Mouse (Mus musculus) CH12.LX (cell line): ENCODE results near the gene Ank3. TPM values are rescaled to one million over a fixed set of nuclear protein-coding genes. Genes with fewer than 3 reads are reported as not detected.
A peak's percentile ranks its signal among the peaks of the same experiment; 100 is the strongest.

Experiments
- DNase-seq: peaks from one replicate; pipeline ENCODE4 v3.0.0-alpha.2; 2013; ENCODE audit errors: extremely low read depth
- H3K27ac ChIP-seq: 2 replicates; pipeline ENCODE4 v1.5.1; 2012; ENCODE audit warnings: low read depth, mild to moderate bottlenecking, control low read depth, moderate library complexity; ENCODE audit not compliant: insufficient read depth
- H3K27me3 ChIP-seq: replicated peaks from 2 replicates; pipeline ENCODE3; 2012; ENCODE audit warnings: inconsistent platforms
- H3K36me3 ChIP-seq, 2 experiments: replicated peaks in 1 of 2; 2 replicates each; pipeline versions ENCODE3 to v1.6.1; 2012; ENCODE audit warnings: inconsistent platforms in 1 of 2, low read length in 1 of 2, mild to moderate bottlenecking in 1 of 2, mixed read lengths in 1 of 2, moderate library complexity in 1 of 2; ENCODE audit not compliant: control insufficient read depth in 1 of 2, insufficient read depth in 1 of 2
- H3K4me1 ChIP-seq, 2 experiments: 2 replicates each; pipeline ENCODE4 v1.6.1; 2012; ENCODE audit warnings: inconsistent platforms in 1 of 2, moderate library complexity in 1 of 2; ENCODE audit not compliant: insufficient read depth in 2 of 2, control insufficient read depth in 1 of 2
- H3K4me2 ChIP-seq: 2 replicates; pipeline ENCODE4 v1.6.1; 2012; ENCODE audit warnings: low read depth, mild to moderate bottlenecking, control low read depth; ENCODE audit not compliant: poor library complexity, insufficient read depth, severe bottlenecking
- H3K4me3 ChIP-seq, 3 experiments: fragments of 150-350 bp in 1 of 3; sonication (generic) in 1 of 3; replicated peaks in 1 of 3; 2 replicates each; pipeline versions ENCODE3 to v1.5.1; 2011 to 2012; ENCODE audit warnings: low read depth in 2 of 3, low read length in 2 of 3, mild to moderate bottlenecking in 2 of 3, moderate library complexity in 2 of 3, control low read depth in 1 of 3, improper control_type of control experiment in 1 of 3, inconsistent platforms in 1 of 3, mixed read lengths in 1 of 3; ENCODE audit not compliant: poor library complexity in 1 of 3
- H3K79me2 ChIP-seq: replicated peaks from 2 replicates; pipeline ENCODE4 v1.6.1; 2012; ENCODE audit warnings: mild to moderate bottlenecking, moderate library complexity; ENCODE audit not compliant: control insufficient read depth, poor library complexity, insufficient read depth, severe bottlenecking; ENCODE audit errors: extremely low read depth
- H3K9ac ChIP-seq: 2 replicates; pipeline ENCODE4 v1.6.1; 2012; ENCODE audit warnings: low read depth, mild to moderate bottlenecking, control low read depth, moderate library complexity; ENCODE audit not compliant: insufficient read depth
- H3K9me3 ChIP-seq: replicated peaks from 2 replicates; pipeline ENCODE3; 2012; ENCODE audit warnings: low read length, inconsistent platforms, mixed read lengths
- BHLHE40 ChIP-seq: IDR thresholded peaks from 2 replicates; pipeline ENCODE4 v1.6.1; 2011; ENCODE audit warnings: mild to moderate bottlenecking, low read depth, low read length, improper control_type of control experiment
- CTCF ChIP-seq, 2 experiments: IDR thresholded peaks in 1 of 2; conservative IDR thresholded peaks in 1 of 2; 2 replicates each; pipeline ENCODE4 v1.5.1; 2011 to 2012; ENCODE audit warnings: low read depth in 2 of 2, low read length in 2 of 2, improper control_type of control experiment in 1 of 2, inconsistent platforms in 1 of 2, mild to moderate bottlenecking in 1 of 2, moderate library complexity in 1 of 2
- ELF1 ChIP-seq: IDR thresholded peaks from 2 replicates; pipeline ENCODE4 v1.6.1; 2014; ENCODE audit warnings: low read depth, mild to moderate bottlenecking, inconsistent platforms, low read length, improper control_type of control experiment
- GABPA ChIP-seq: IDR thresholded peaks from 2 replicates; pipeline ENCODE4 v1.6.1; 2012; ENCODE audit warnings: low read depth, low read length, improper control_type of control experiment, inconsistent platforms; ENCODE audit not compliant: insufficient replicate concordance
- JUN ChIP-seq: IDR thresholded peaks from 2 replicates; pipeline ENCODE4 v1.6.1; 2011; ENCODE audit warnings: low read depth, mild to moderate bottlenecking, low read length, improper control_type of control experiment, moderate library complexity; ENCODE audit not compliant: insufficient read depth
- JUND ChIP-seq: conservative IDR thresholded peaks from 2 replicates; pipeline ENCODE4 v1.6.1; 2011; ENCODE audit warnings: low read depth, low read length, improper control_type of control experiment
- MAFK ChIP-seq: IDR thresholded peaks from 2 replicates; pipeline ENCODE4 v1.6.1; 2011; ENCODE audit warnings: low read length, improper control_type of control experiment; ENCODE audit not compliant: insufficient replicate concordance
- MAX ChIP-seq: IDR thresholded peaks from 2 replicates; pipeline ENCODE4 v1.6.1; 2011; ENCODE audit warnings: low read length, improper control_type of control experiment
- MAZ ChIP-seq: IDR thresholded peaks from 2 replicates; pipeline ENCODE4 v1.6.1; 2012; ENCODE audit warnings: low read depth, mild to moderate bottlenecking, inconsistent platforms, low read length, improper control_type of control experiment, moderate library complexity
- MEF2A ChIP-seq: IDR thresholded peaks from 2 replicates; pipeline ENCODE4 v1.6.1; 2014; ENCODE audit warnings: low read depth, mild to moderate bottlenecking, inconsistent platforms, low read length, improper control_type of control experiment, borderline replicate concordance
- NRF1 ChIP-seq: IDR thresholded peaks from 2 replicates; pipeline ENCODE4 v1.6.1; 2014; ENCODE audit warnings: low read depth, mild to moderate bottlenecking, inconsistent platforms, low read length, improper control_type of control experiment, moderate library complexity
- POLR2AphosphoS2 ChIP-seq: IDR thresholded peaks from 2 replicates; pipeline ENCODE4 v1.6.1; 2011; ENCODE audit warnings: low read depth, low read length, improper control_type of control experiment
- RAD21 ChIP-seq: IDR thresholded peaks from 2 replicates; pipeline ENCODE4 v1.6.1; 2011; ENCODE audit warnings: low read depth, mild to moderate bottlenecking, low read length, improper control_type of control experiment, moderate library complexity
- RCOR1 ChIP-seq: conservative IDR thresholded peaks from 2 replicates; pipeline ENCODE4 v1.6.1; 2012; ENCODE audit warnings: low read depth, mild to moderate bottlenecking, inconsistent platforms, low read length, improper control_type of control experiment
- SIN3A ChIP-seq: IDR thresholded peaks from 2 replicates; pipeline ENCODE4 v1.6.1; 2012; ENCODE audit warnings: low read length, improper control_type of control experiment, inconsistent platforms
- SMC3 ChIP-seq: IDR thresholded peaks from 2 replicates; pipeline ENCODE4 v1.6.1; 2011; ENCODE audit warnings: low read depth, low read length, improper control_type of control experiment
- TBP ChIP-seq: conservative IDR thresholded peaks from 2 replicates; pipeline ENCODE4 v1.6.1; 2011; ENCODE audit warnings: low read depth, low read length, improper control_type of control experiment
- UBTF ChIP-seq: IDR thresholded peaks from 2 replicates; pipeline ENCODE4 v1.6.1; 2012; ENCODE audit warnings: low read depth, mild to moderate bottlenecking, inconsistent platforms, low read length, improper control_type of control experiment, moderate library complexity
- USF1 ChIP-seq: IDR thresholded peaks from 2 replicates; pipeline ENCODE4 v1.6.1; 2014; ENCODE audit warnings: low read depth, mild to moderate bottlenecking, inconsistent platforms, low read length, improper control_type of control experiment
- dilution Hi-C: fragments of 300-500 bp; cut with MboI; formaldehyde crosslinking; loops from 2 replicates; pipeline ENCODE4 v1.14.3; 2020; ENCODE audit warnings: low sequenced_read_pairs; ENCODE audit not compliant: extremely low pct_unique_long_range_greater_than_20kb, extremely low pct_ligation_motif_present
- in situ Hi-C: fragments of 300-500 bp; cut with MboI; formaldehyde crosslinking; loops from 3 replicates; pipeline ENCODE4 v1.14.3; 2019; ENCODE audit warnings: low sequenced_read_pairs, low pct_ligation_motif_present, low pct_unique_long_range_greater_than_20kb, mixed read lengths
- polyA plus RNA-seq: library from polyadenylated mRNA; unstranded; fragments of >175 nt; gene quantifications from 2 replicates; pipeline ENCODE4 v1.2.1, GENCODE M21; 2012; ENCODE audit warnings: low read depth; ENCODE audit not compliant: insufficient read length
- total RNA-seq, 2 experiments: library from RNA; depleted of rRNA; stranded (reverse); fragments of 300-350 nt in 1 of 2; fragments of >200 nt in 1 of 2; gene quantifications; 2 replicates each; pipeline ENCODE4 v1.2.3; 2012 to 2014

The Ank3 gene
- total and polyA plus RNA-seq, 3 experiments = 4.7 to 8.3 (median 6.2) TPM

DNA sequence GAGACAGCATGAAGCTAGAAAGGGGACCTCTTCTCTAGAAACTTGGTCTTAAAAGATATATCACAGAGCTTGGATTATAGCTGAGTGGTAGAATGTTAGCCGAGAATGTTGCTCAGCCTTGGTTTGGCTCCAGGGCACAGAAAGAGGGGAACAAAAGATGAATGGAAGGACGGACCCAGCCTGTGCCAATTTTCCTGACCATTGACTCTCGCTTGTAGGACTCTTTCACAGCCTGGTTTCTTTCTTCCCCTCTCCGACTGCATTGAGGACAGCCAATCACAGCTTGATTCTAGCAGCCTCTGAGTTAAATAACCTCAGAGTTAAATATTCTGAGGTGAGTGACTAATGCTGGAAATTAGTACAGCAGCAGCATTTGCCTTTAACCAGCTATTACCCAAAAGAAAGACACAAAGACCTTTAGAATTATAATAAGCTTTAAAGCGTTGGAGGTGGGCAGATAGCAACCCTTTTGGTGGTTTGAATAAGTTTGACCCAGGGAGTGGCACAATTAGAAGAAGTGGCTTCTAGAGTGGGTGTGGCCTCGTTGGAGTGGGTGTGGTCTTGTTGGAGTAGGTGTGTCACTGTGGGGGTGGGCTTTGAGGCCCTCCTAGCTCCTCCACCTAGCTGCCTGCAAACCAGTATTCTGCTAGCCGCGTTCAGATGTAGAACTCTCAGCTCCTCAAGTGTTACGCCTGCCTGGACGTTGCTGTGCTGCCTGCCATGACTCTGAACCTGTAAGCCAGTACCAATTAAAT is 24.6 kb upstream of the Ank3 start:
- Histone ChIP-seq H3K4me3 (no peak overlapping the region), H3K27me3 (no peaks in the 10 kb centered on the region), H3K4me1 (peaks cover 0 to 8% of the 10 kb centered on the region in 2 experiments; a peak in 2 of 4 replicates), H3K36me3 (no peaks in the 10 kb centered on the region), H3K79me2 (no peaks in the 10 kb centered on the region), H3K9me3 (no peaks in the 10 kb centered on the region), H3K9ac (no peak overlapping the region), H3K27ac (no peak overlapping the region), H3K4me2 (no peak overlapping the region)
- in situ Hi-C loops (no loop called here), dilution Hi-C loops (no loop called here)
- TF ChIP-seq UBTF (no peak), MAFK (no peak), JUND (no peak), BHLHE40 (no peak), RCOR1 (no peak), SIN3A (no peak), MAX (no peak), TBP (no peak), JUN (no peak), USF1 (no peak), ELF1 (no peak), GABPA (no peak), MEF2A (no peak), MAZ (no peak)
- no peak for DNase-seq

GRCm38 (mm10) chr10:69375154-69375553 is 23.4 kb upstream of the Ank3 start:
- in situ Hi-C loops = no loop called here
- no peaks in the 10 kb centered on the region for H3K27me3 ChIP-seq
- peak; percentile 39; the same call in 1 of the 2 replicates for TF ChIP-seq NRF1
- peak; percentile 44 for TF ChIP-seq RAD21
- no peak for TF ChIP-seq POLR2AphosphoS2
- TF ChIP-seq SMC3 = peak; percentile 26
- peak in 1 of 2 experiments; percentile 56; a peak in 3 of 4 replicates for TF ChIP-seq CTCF (conservative IDR thresholded peaks at IDR 0.05 in 1 of 2, IDR thresholded peaks at IDR 0.05 in 1 of 2; ENCODE audit: low read depth in 2 of 2, low read length in 2 of 2)
- no peak for TF ChIP-seq TBP
- H3K36me3 ChIP-seq = no peaks in the 10 kb centered on the region
- H3K4me1 ChIP-seq = peaks cover 0 to 8% of the 10 kb centered on the region in 2 experiments; a peak in 2 of 4 replicates
- no peak overlapping the region for H3K4me2 ChIP-seq
- peak; percentile 22 for DNase-seq
- no peaks in the 10 kb centered on the region for H3K79me2 ChIP-seq
- H3K9me3 ChIP-seq = no peaks in the 10 kb centered on the region
- dilution Hi-C loops = no loop called here
- H3K4me3 ChIP-seq = no peak overlapping the region
- no peak overlapping the region for H3K9ac ChIP-seq
- H3K27ac ChIP-seq = no peak overlapping the region
